Mouse (Mus musculus): Measurements from ENCODE around the gene Rimbp2. TPM values are rescaled to one million over a fixed set of nuclear protein-coding genes. Genes with fewer than 3 reads are reported as not detected.
"Not testable (repeated sequence)": the region's sequence is repeated elsewhere in the genome, so short reads cannot be mapped to it uniquely, and the experiment has no call there.

Gene Rimbp2
- 100 to 1,000 TPM; 119 to 127 TPM for total RNA-seq (2021)
- long read RNA-seq, full-length matches to known transcripts = 1 of 40 reads
- long read RNA-seq, partial matches to known transcripts = 23 of 40 reads
- long read RNA-seq, other reads (novel, unspliced or antisense) = 16 of 40 reads

DNA sequence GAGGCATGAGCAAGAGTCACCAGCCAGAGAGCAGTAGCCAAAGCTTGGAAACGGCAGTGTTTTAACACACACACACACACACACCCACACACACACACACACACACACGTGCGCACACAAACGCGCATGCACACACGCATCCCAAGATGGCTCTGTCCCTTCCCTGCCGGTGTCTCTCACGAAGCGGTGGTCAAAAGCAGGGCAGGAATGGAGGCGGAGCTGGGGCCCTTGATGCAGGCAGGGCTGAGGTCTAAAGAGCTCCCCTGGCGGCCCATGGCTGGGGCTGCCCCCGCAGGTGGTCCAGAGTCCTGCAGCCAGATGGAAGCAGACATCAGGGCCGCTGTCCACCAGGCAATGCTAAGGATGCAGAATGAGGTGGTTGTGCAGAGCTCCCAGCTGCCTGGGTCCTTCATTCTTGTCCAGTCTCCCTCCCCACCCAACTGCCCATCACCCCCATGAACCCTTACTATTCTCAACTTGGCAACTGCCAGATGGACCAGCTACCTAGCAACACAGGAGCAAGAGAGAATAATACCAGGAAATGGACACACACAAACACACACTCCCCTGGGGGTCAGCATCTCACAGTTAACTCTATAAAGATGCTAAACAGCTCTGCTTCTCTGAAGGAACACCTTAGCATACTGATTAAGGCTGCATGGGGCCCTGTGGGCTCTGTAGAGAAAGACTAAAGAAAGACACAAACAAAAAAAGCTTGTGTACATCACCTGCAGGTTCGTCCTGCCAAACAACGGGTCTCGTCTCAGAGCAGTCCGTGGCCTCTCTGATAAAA, at the start of gene Rimbp2:
Gene Rimbp2 (minus strand): TSS at position 209 of the 793 bp plus-strand sequence.
- peak in 1 of 2 experiments; percentile 82 for DNase-seq (ENCODE audit: low spot score in 2 of 2)

GRCm38 (mm10) chr5:129002571-129003011, 49.3 kb upstream of the Rimbp2 start:
- no peak for DNase-seq (ENCODE audit: low spot score in 2 of 2)

DNA sequence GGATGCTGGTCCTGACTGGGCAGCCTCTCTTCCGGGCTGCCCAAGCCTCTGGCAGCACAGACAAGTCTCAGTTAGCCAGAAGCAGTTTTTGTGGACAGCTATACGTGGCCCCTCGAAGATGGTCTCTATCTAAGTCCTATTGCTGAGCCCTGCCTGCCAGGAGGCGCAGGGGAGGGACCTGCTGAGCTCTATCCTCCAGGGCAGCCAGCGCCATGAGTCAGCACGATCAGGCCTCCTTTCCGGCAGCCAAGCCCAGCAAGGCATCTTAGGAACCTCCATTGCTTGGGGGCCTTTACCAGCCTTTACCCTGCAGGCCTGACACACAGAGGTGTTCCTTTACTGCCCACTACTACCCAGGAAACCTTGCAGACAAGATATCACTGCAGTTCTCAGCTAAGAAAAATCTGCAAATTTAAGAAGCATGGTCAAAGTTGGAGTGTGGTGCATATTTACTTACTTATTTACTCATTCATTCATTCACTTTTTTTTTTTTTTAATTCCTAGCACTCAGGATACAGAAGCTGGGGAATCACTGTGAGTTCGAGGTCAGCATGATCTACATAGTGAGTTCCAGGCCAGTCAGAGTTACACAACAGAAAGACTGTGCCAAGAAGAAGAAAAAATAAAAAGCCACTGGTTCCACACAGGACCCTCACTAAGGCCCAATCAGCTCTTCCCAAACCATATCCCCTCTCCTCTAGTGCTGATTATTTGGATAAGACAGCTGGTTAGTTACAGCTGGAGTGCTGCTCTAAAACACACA, 47.6 kb upstream of the Rimbp2 start:
- no peak for DNase-seq (ENCODE audit: low spot score in 2 of 2)

DNA sequence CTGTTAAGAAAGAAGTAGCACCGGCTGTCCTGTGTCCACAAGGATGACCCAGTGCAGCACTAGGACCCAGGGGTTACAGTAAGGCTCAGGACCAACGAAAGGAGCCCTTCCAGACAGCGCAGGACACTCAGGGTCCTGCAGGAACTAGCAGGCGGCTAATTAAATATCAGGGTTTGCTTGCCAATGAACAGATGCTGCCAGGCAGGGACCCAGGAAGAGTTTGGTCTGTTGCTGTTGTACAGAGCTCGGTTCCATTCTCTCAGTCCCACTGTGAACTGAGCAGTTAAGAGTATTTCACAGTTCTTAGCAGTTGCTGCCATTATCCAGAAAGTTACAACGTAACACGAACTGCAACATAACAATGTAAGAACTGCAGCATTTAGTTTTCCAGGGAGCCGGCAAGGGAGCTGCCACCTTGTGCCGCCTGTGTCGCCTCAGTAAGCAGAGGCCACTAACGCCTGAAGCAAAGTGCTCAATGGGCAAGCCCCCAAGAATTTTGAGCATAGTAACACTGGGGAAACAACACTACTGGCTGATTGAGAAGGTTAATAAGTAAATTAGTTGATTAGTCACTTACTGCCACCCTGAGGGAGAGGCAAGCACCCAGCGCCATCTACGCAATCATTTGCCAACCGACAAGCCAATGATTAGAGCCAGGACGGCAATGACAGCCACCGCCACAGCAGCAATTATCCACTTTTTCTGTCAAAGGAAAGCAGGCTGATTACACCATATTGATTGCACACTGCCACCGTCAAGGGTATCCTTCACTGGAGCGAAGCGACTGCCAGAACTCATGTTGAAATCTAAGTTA, 34.1 kb upstream of the Rimbp2 start:
- no peak for DNase-seq (ENCODE audit: low spot score in 2 of 2)

GRCm38 (mm10) chr5:128985946-128986345, 32.7 kb upstream of the Rimbp2 start:
- DNase-seq (ENCODE audit: low spot score in 2 of 2) = no peak

DNA sequence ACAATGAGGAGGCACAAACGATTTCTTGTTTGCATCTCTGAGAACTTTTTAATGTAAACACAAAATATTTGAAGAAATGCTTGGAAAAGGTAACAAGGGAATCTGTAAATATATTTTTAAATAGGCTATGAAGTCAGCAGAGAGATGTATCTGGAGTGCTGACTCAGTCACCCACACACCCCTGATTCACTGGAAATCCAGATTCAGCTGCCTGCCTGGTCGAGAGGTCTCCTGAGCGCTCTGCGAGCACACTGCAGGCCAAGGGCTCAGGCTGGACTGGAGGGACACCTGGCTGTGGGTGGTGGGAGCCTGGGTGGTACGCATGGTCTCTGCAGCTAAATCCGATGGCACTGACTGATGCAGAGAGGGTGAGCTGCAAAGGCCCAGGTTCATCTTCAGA, 31.2 kb upstream of the Rimbp2 start:
- DNase-seq (ENCODE audit: low spot score in 2 of 2) = no peak

- peak in 1 of 2 experiments; percentile 65 for DNase-seq (ENCODE audit: low spot score in 2 of 2)
Observed at GRCm38 (mm10) chr5:128981607-128982006, 28.3 kb upstream of the Rimbp2 start.

DNA sequence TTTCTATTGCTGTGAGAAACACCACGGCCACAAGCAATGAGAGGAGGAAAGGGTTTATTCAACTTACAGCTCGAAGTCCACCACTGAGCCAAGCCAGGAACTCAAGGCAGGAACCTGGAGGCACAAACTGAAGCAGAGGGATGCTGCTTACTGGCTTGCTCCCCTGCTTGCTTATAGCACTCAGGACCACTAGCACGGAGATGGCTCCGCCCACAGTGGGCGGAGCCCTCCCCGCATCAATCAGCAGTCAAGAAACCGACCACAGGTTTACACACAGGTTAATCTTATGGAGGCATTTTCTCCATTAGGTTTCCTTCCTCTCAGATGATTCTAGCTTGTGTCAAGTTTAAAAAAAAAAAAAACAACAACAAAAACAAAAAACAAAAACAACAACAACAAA, 27.6 kb upstream of the Rimbp2 start:
- DNase-seq (ENCODE audit: low spot score in 2 of 2) = no peak

DNA sequence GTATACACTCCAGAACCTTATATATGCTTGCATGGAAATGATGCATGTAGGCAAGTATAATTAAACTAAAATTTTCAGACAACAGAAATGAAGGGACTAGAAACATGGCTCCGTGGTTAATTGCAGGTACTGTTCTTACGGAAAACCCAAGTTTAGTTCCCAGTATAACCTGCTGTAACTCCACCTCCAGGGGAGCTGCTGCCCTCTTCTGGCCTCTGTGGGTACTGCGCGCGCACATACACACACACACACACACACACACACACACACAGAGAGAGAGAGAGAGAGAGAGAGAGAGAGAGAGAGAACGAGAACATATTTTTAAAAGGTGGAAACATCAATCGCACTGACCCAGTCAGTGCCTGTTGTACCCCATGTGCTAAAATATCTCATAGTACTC, 25.7 kb upstream of the Rimbp2 start:
- DNase-seq (ENCODE audit: low spot score in 2 of 2) = no peak

- DNase-seq (ENCODE audit: low spot score in 2 of 2) = not testable (repeated sequence)
Observed at GRCm38 (mm10) chr5:128977466-128977865, 24.2 kb upstream of the Rimbp2 start.

DNA sequence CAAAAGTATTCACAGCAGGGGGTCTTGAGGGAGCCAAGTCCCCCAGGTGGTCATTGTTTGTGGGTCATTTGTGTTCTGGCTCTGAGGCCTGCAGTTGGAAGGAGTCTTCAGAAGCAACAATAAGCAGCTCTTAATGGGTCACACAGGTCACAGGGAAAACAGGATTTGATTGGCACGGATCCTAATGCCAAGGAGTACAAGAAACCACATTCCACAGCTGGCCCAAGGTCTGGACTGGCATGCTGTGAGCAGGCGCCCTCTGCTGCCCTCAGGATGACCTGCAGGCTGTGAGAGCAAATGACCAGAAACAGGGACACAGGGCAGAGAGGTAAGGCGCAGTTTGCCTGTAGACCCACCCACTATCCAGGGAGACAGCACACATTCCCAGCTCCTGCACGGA, 23.0 kb upstream of the Rimbp2 start:
- no peak for DNase-seq (ENCODE audit: low spot score in 2 of 2)

DNA sequence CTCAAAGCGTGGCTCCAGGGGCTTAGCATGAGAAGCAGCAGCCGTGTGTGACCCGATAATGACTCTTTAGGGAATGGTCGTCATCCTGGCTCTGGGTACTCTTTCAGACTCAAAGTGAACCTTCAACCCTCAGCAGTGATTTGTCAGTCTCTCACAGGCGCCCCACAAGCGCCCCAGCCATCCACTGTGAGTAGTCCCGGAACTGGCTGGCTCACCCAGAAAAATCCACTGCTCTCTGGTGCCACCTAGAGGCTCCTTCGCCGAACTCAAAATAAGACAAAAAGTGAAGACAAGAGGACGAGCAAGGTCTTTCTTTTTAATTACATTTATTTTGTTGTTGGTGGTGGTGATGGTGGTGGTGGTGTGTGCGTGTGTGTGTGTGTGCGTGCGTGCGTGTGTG, 18.0 kb upstream of the Rimbp2 start:
- peak; percentile 77 to 89 for DNase-seq (ENCODE audit: low spot score in 2 of 2)

- DNase-seq (ENCODE audit: low spot score in 2 of 2) = no peak
Observed at GRCm38 (mm10) chr5:128970878-128971277, 17.6 kb upstream of the Rimbp2 start.

- DNase-seq (ENCODE audit: low spot score in 2 of 2) = no peak
Observed at GRCm38 (mm10) chr5:128964353-128964752, 11.1 kb upstream of the Rimbp2 start.

- no peak for DNase-seq (ENCODE audit: low spot score in 2 of 2)
Observed at GRCm38 (mm10) chr5:128958916-128959315, 5.6 kb upstream of the Rimbp2 start.

DNA sequence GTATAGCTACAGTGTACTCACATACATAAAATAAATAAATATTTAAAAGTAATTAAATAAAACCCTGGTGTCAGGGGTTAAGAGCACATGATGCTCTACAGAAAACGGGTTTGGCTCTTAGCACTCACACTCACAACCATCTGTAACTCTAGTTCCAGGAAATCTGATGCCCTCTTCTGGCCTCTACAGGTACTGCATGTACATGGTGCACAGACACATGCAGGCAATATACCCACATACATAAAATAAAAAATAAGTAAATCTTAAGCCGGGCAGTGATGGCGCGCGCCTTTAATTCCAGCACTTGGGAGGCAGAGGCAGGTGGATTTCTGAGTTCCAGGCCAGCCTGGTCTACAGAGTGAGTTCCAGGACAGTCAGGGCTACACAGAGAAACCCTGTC, 1.1 kb upstream of the Rimbp2 start:
- DNase-seq (ENCODE audit: low spot score in 2 of 2) = peak in 1 of 2 experiments; percentile 58

GRCm38 (mm10) chr5:128952291-128953195, 743 bp downstream of the Rimbp2 start:
- peak; percentile 47 to 67 for DNase-seq (ENCODE audit: low spot score in 2 of 2)

DNA sequence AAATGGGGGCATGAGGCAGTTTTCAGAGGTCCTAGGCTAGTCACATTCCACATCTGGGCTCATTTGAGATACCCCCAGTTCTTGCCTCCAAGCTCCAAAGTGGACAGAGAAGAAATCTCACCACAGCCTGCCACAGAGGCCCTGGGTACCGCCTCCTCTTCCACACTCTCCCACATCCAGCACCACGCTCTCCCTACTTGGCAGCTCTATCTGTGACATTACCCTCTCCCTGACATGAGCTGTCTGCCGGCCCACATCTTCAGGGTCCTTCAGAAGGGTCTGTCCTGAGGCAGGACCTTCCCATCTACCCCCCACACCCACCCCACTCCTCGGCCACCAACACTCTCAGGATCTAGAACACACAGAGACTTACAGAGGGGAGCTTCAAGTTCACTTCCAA, 1.8 kb downstream of the Rimbp2 start:
- no peak for DNase-seq (ENCODE audit: low spot score in 2 of 2)

- no peak for DNase-seq (ENCODE audit: low spot score in 2 of 2)
Observed at GRCm38 (mm10) chr5:128947093-128947492, 6.2 kb downstream of the Rimbp2 start.

DNA sequence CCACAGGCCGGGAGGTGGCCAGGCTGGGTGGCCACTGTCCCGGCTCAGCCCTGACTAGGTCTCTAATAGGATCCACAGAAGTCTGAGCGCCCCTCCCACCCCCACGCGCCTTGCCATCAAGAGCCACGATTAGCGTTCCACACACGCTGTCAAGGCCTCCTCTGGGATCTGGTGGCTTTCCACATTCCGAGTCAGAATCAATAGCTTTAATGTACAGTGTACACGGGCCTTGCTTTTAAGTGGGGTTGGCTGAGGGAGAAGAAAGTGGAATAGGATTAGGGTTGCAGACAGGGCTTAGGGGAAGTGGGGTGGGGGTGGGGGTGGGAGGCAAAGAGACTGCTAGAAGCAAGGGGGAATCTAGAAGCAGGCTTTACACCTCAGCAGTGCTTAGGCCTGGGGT, 12.8 kb downstream of the Rimbp2 start:
- DNase-seq (ENCODE audit: low spot score in 2 of 2) = no peak
